Mouse (Mus musculus) G1E (cell line): Measurements from ENCODE around the gene Krtdap. TPM values are rescaled to one million over a fixed set of nuclear protein-coding genes. Genes with fewer than 3 reads are reported as not detected.

Source experiments
- ATAC-seq: 2 replicates; pipeline ENCODE4 v1.8.0; 2016; ENCODE audit warnings: mild to moderate bottlenecking; ENCODE audit not compliant: insufficient number of reproducible peaks, poor library complexity, low FRiP score, severe bottlenecking; ENCODE audit errors: extremely low read depth
- DNase-seq: peaks from one replicate; pipeline ENCODE4 v3.0.0; 2012; ENCODE audit warnings: low spot score
- H3K27me3 ChIP-seq: 2 replicates; pipeline ENCODE4 v1.6.1; 2012; ENCODE audit warnings: mild to moderate bottlenecking, low read length, inconsistent platforms; ENCODE audit not compliant: insufficient read depth
- H3K36me3 ChIP-seq: replicated peaks from 2 replicates; pipeline ENCODE3; 2012; ENCODE audit warnings: mild to moderate bottlenecking, inconsistent platforms
- H3K4me1 ChIP-seq: 2 replicates; pipeline ENCODE4 v1.6.1; 2012; ENCODE audit warnings: low read depth, low read length, inconsistent platforms, mixed read lengths; ENCODE audit not compliant: insufficient read depth
- H3K4me3 ChIP-seq: 2 replicates; pipeline ENCODE4 v1.5.1; 2012; ENCODE audit warnings: low read depth, mild to moderate bottlenecking, inconsistent platforms, low read length, moderate library complexity, mixed read lengths
- H3K9me3 ChIP-seq: replicated peaks from 2 replicates; pipeline ENCODE4 v1.6.1; 2012; ENCODE audit warnings: inconsistent platforms
- CTCF ChIP-seq: IDR thresholded peaks from 2 replicates; pipeline ENCODE4 v1.5.1; 2012; ENCODE audit warnings: low read depth, low read length, inconsistent platforms, mixed read lengths
- GATA1 ChIP-seq: IDR thresholded peaks from 2 replicates; pipeline ENCODE4 v1.6.1; 2012; ENCODE audit warnings: borderline replicate concordance, low read length, inconsistent platforms, mixed read lengths
- GATA2 ChIP-seq: IDR thresholded peaks from 2 replicates; pipeline ENCODE4 v1.6.1; 2012; ENCODE audit warnings: low read depth, low read length, inconsistent platforms, borderline replicate concordance
- POLR2AphosphoS5 ChIP-seq: IDR thresholded peaks from 2 replicates; pipeline ENCODE4 v1.6.1; 2012; ENCODE audit warnings: low read depth, low read length, inconsistent platforms; ENCODE audit not compliant: insufficient replicate concordance
- TAL1 ChIP-seq: conservative IDR thresholded peaks from 2 replicates; pipeline ENCODE4 v1.6.1; 2012; ENCODE audit warnings: low read depth, low read length, inconsistent platforms, mixed read lengths
- polyA plus RNA-seq: library from polyadenylated mRNA; stranded (reverse); fragments of >175 nt; gene quantifications from 2 replicates; pipeline ENCODE4 v1.2.3, GENCODE M21; 2012
- total RNA-seq, 2 experiments: library from RNA; stranded (forward) in 1 of 2; stranded (reverse) in 1 of 2; fragments of 200-1000 nt in 1 of 2; fragments of >200 nt in 1 of 2; fragmentation: Nextera tagmentation in 1 of 2; gene quantifications; 2 replicates each; pipeline ENCODE4 v1.2.3; 2014 to 2017

Krtdap gene
- total and polyA plus RNA-seq, 3 experiments, result not detected

DNA sequence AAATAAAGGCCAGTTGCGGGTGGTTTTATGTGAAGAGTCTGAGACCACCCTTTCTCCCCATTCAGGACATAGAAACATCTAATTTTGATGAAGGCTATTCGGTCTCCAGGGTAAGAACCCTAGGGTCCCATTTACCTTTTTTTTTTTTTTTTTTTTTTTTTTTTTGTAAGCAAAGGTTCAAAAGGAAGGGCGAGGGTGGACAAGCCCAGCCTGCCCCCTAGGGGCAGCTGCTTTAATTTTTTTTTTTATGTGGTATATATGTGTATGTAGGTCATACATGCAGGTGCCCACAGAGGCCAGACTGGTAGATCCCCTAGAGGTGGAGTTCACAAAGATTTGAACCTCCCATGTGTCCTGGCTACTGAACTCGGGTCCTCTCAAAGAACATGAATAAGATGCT, 21.3 kb upstream of the Krtdap start:
- ATAC-seq (no peak), DNase-seq (no peak)
- H3K4me3 ChIP-seq, result no peak overlapping the region
- H3K9me3 ChIP-seq, result no peaks in the 10 kb centered on the region
- 0 out of 2 replicates have a peak, but pooled peaks cover 2% of the 10 kb centered on the region for H3K4me1 ChIP-seq
- TF ChIP-seq POLR2AphosphoS5 (no peak), CTCF (no peak)
- H3K27me3 ChIP-seq, result peaks cover 21% of the 10 kb centered on the region
- no peaks in the 10 kb centered on the region for H3K36me3 ChIP-seq

DNA sequence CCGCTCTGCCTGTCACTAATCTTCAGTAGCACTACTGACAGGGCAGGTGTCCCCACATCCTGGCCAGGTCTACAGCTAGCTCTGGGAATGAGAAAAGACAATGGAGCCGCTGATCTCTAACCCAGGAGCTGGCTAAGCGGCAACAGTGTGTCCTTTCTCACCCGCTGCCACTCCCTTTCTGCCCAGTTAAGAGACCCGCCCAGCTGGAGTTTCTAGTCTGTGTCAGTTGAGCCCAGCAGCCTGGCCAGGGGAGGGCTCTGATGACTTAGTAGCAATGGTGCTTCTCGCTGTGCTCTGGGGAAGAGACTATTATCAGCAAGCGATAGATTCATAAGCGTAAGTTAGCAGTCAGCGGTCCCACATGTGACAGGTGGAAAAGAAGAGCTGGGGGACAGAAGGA, 18.5 kb upstream of the Krtdap start:
- ATAC-seq (no peak), DNase-seq (no peak)
- H3K27me3 ChIP-seq, result peaks cover 8% of the 10 kb centered on the region
- H3K4me3 ChIP-seq, result no peak overlapping the region
- H3K9me3 ChIP-seq, result no peaks in the 10 kb centered on the region
- TF ChIP-seq TAL1 (no peak), GATA1 (no peak), CTCF (no peak), GATA2 (no peak), POLR2AphosphoS5 (no peak)
- no peaks in the 10 kb centered on the region for H3K36me3 ChIP-seq
- no peaks in the 10 kb centered on the region for H3K4me1 ChIP-seq

DNA sequence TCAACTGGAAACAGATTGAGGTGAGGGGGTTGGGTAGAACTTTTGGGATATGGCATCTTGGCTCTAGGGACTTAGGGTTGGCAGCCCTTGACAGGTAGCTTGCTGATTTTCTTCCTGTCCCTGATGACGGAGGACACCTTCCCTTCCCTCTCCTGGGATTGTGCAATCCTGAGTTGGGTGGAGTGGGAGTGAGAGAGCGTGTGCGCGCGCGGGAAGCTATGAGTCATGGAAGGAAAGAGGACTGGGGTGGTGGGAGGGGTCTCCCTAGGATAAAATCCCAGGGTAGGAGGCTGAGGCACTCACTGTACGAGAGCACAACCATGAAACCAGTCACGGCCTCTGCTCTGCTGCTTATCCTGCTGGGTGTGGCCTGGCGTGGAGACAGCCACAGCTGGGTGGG, 11.6 kb upstream of the Krtdap start:
- DNase-seq (no peak), ATAC-seq (no peak)
- Histone ChIP-seq H3K27me3 (peaks cover 3% of the 10 kb centered on the region; the same call in 1 of the 2 replicates), H3K4me3 (no peak overlapping the region), H3K36me3 (no peaks in the 10 kb centered on the region), H3K9me3 (no peaks in the 10 kb centered on the region), H3K4me1 (no peaks in the 10 kb centered on the region)
- TF ChIP-seq POLR2AphosphoS5, result no peak
- no peak for TF ChIP-seq CTCF
- no peak for TF ChIP-seq GATA1
- no peak for TF ChIP-seq GATA2
- TF ChIP-seq TAL1, result no peak

DNA sequence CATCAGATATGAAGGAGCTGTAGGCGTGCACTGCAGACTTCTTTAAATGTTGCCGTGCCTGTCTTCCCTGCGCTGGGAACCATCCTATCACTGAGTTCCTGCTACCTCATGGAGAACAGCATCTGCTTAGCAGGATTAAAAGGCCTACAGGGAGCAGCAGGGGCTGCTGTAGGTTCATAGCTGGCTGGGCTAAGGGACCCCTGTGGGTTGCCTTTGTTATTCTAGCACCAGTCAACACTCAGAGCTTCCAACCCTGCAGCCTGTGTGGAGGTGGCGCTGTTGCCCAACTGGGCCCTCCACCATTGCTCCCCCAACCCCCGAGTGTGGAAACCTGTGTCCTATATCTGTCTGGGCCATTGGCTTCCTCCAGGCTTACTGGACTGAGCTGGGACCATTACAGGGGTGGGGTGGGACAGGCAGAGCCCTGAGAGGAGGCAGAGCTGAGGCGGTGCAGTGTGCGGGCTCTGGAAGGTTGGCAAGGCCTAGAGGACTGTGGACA, 10.6 kb upstream of the Krtdap start:
- no peak overlapping the region for H3K4me3 ChIP-seq
- no peaks in the 10 kb centered on the region for H3K9me3 ChIP-seq
- no peak for DNase-seq
- no peak for ATAC-seq
- peaks cover 3% of the 10 kb centered on the region; the same call in 1 of the 2 replicates for H3K27me3 ChIP-seq
- no peaks in the 10 kb centered on the region for H3K4me1 ChIP-seq
- H3K36me3 ChIP-seq, result no peaks in the 10 kb centered on the region
- TF ChIP-seq CTCF (no peak), GATA2 (no peak), GATA1 (no peak), POLR2AphosphoS5 (no peak), TAL1 (no peak)

DNA sequence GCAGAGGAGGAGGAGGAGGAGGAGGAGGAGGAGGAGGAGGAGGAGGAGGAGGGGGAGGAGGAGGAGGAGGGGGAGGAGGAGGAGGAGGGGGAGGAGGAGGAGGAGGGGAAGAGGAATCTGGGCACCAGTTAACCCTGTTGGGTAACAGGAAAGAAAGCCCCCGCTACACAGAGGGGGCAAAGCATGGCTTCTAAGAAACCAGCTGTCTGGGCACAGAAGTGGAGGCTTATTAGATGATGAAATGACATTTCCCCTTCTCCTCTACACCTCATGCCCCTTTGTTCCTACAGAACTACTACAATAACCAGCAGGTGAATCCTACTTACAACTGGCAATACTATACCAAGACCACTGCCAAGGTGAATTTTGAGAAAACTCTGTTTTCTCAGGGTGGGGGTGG, 9.8 kb upstream of the Krtdap start:
- Histone ChIP-seq H3K9me3 (no peaks in the 10 kb centered on the region), H3K4me1 (no peaks in the 10 kb centered on the region), H3K4me3 (no peak overlapping the region), H3K27me3 (peaks cover 3% of the 10 kb centered on the region; the same call in 1 of the 2 replicates), H3K36me3 (no peaks in the 10 kb centered on the region)
- DNase-seq (no peak), ATAC-seq (no peak)
- TF ChIP-seq POLR2AphosphoS5 (no peak), GATA1 (no peak), TAL1 (no peak), CTCF (no peak), GATA2 (no peak)

DNA sequence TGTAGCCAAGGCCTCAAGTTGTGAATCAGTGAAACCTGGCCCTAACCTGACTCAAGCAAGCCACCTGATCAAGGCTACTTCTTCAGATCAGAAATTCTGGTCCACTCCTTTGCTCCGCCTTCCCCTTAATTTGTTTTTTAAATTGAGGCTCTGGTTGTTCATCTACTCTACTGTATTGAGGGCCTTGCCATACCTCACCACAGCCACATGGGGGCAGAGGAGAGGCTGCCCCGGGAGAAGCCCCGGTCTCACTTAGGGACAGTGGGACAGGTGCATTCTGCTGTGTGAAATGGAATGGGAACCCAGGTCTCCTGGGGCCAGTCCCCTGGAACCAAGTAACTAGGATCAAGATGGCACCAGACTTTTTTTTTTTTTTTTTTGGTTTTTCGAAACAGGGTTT, 5.9 kb upstream of the Krtdap start:
- Histone ChIP-seq H3K4me1 (no peaks in the 10 kb centered on the region), H3K36me3 (no peaks in the 10 kb centered on the region), H3K4me3 (no peak overlapping the region), H3K9me3 (no peaks in the 10 kb centered on the region), H3K27me3 (no peaks in the 10 kb centered on the region; the same call in 1 of the 2 replicates)
- peak; percentile 58 for TF ChIP-seq CTCF
- no peak for TF ChIP-seq POLR2AphosphoS5
- ATAC-seq (no peak), DNase-seq (peak; percentile 22)

DNA sequence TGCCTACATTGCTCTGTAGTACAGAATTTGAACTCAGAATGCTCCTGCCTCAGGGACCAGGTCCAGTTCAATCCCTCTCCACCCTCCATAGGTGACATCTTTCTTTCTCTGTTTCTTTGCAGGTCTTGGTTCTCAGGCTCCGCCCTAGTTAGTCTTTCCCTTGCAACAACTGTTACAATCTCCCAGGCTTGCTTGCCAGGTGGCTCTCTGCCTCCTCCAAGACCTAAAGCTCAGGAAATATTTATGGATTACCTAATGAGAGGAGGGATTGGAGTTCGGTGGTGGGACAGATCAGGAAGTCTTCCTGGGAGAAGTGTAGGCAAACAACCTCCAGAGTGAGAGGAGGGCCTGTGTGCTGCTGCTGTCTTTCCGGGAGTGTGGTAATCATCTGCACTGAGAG, 5.0 kb upstream of the Krtdap start:
- no peaks in the 10 kb centered on the region for H3K9me3 ChIP-seq
- no peaks in the 10 kb centered on the region for H3K36me3 ChIP-seq
- H3K4me1 ChIP-seq, result no peaks in the 10 kb centered on the region
- TF ChIP-seq CTCF, result no peak
- no peak for TF ChIP-seq TAL1
- no peak for TF ChIP-seq GATA2
- no peak for TF ChIP-seq GATA1
- no peak for TF ChIP-seq POLR2AphosphoS5
- DNase-seq (no peak), ATAC-seq (no peak)
- H3K27me3 ChIP-seq, result no peaks in the 10 kb centered on the region; the same call in 1 of the 2 replicates
- H3K4me3 ChIP-seq, result no peak overlapping the region
